Mouse (Mus musculus): ENCODE measurements around the gene Olfr725. TPM values are rescaled to one million over a fixed set of nuclear protein-coding genes. Genes with fewer than 3 reads are reported as not detected.

The Olfr725 gene
- polyA plus RNA-seq (2015; fragmentation: Nextera tagmentation; extraction: Ambion mirVana): not detected in 2 replicates

DNA sequence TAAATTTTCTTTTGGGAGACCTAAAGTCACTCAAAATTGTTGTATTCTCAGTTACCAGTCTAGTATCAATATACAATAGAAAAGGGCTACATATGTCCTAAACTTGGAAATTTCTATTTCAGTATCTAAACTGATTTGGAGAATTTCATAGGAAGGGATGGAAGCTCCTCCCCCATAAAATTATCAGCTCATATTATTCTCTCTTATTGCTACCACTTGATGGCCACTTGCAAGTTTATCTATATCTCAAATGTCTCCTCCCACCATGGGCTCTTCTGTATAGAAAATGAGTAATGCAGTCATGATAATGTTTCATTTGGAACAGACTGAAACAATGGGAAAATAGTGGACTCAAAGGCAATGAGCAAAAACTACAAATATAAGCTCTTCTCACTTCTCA lies at the start of gene Olfr725:
Olfr725 (minus strand) TSS at position 101 of the 400 bp plus-strand sequence.
- no peak for ATAC-seq (ENCODE audit: low FRiP score, low TSS enrichment)
- no peak within 1 kb of the TSS for H3K4me2 ChIP-seq (replicated peaks; ENCODE audit: low read depth, low read length)
- no peak within 1 kb of the TSS for H3K27ac ChIP-seq (ENCODE audit: low read length)
- no peaks in the 10 kb centered on the region for H3K9me3 ChIP-seq (ENCODE audit: low read length)
- H3K9ac ChIP-seq (replicated peaks; ENCODE audit: low read length): no peak within 1 kb of the TSS
- no peak within 1 kb of the TSS for H3K4me3 ChIP-seq (ENCODE audit: low read length)
- no peaks in the 10 kb centered on the region for H3K36me3 ChIP-seq (ENCODE audit: insufficient read depth, low read length)
- no peaks in the 10 kb centered on the region for H3K4me1 ChIP-seq (ENCODE audit: insufficient read depth, low read length)
- H3K27me3 ChIP-seq (ENCODE audit: insufficient read depth, low read length): no peaks in the 10 kb centered on the region

DNA sequence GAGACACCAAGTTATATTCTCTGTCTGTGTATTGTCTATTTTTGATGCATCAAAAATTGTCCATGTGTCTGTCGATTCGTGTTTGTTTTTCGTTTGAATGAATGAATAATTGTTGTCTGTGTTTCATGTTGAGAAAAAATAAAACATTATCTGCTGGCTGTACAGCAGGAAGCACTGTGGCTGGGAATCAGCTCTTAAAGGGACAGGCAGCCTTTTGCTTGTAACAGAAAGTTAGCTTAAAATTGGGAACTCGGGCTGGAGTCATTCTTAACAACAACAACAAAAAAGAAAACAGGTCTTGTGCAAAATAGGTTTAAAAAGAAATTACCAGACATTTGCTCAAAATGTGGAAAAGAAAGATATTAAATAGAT lies 22.5 kb upstream of the Olfr725 start:
- no peaks in the 10 kb centered on the region for H3K27me3 ChIP-seq (ENCODE audit: insufficient read depth, low read length)
- H3K4me1 ChIP-seq (ENCODE audit: insufficient read depth, low read length): no peaks in the 10 kb centered on the region
- H3K4me2 ChIP-seq (replicated peaks; ENCODE audit: low read depth, low read length): peak overlapping the region; percentile 86
- peak; percentile 36; the same call in 1 of the 2 replicates for ATAC-seq (ENCODE audit: low FRiP score, low TSS enrichment)
- H3K36me3 ChIP-seq (ENCODE audit: insufficient read depth, low read length): no peaks in the 10 kb centered on the region
- peak overlapping the region; percentile 79 for H3K4me3 ChIP-seq (ENCODE audit: low read length)
- under 1% methylated on average over 4 of the region's 4 CpGs for WGBS
- no peak overlapping the region for H3K9ac ChIP-seq (replicated peaks; ENCODE audit: low read length)
- H3K27ac ChIP-seq (ENCODE audit: low read length): no peak overlapping the region; the same call in 1 of the 2 replicates
- H3K9me3 ChIP-seq (ENCODE audit: low read length): no peaks in the 10 kb centered on the region

DNA sequence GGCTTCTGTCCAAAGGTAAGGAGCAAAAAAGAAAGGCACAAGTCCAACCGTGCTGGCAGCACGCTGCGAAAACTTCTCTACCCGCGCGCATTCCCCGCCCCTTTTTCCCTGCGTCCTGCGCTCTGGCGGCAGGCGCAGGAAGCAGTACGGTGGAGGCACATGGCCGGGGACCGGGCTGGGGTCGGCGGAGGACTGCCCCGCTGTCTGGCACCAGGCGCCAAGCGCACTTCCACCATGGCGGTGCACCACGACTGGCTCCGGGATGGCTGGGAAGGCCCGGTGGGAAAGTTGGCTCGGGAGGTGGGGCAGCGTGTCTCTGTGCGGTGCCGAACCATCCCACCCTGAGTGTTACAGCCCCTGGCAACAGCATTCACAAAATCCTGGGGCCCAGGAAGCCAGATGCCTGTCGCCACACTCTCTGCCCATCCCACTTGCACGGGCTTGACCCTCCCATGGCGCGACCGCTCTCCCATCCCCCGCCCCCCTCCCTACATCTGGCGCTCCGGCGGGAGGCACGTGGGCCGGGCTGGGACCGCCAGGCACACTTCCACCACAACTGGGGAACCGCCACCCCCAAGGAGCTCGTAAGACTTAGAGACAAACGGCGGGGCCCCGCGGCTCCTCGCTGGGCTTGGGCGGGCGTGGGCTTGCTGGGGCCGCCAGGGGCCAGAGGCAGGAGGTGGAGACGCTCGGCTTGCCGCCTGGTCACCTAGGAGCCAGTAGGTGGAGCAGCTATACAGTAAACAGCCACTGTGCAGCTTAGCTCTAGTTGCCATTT lies 22.0 kb upstream of the Olfr725 start:
- Histone ChIP-seq H3K4me3 (ENCODE audit: low read length) (peak overlapping the region; percentile 79), H3K9me3 (ENCODE audit: low read length) (no peaks in the 10 kb centered on the region), H3K36me3 (ENCODE audit: insufficient read depth, low read length) (no peaks in the 10 kb centered on the region), H3K9ac (replicated peaks; ENCODE audit: low read length) (peak overlapping the region; percentile 79), H3K4me2 (replicated peaks; ENCODE audit: low read depth, low read length) (peak overlapping the region; percentile 86), H3K27me3 (ENCODE audit: insufficient read depth, low read length) (no peaks in the 10 kb centered on the region), H3K4me1 (ENCODE audit: insufficient read depth, low read length) (no peaks in the 10 kb centered on the region), H3K27ac (ENCODE audit: low read length) (peak overlapping the region; percentile 84)
- ATAC-seq (ENCODE audit: low FRiP score, low TSS enrichment): peak; percentile 98
- WGBS: under 1% methylated on average over 52 of the region's 52 CpGs

DNA sequence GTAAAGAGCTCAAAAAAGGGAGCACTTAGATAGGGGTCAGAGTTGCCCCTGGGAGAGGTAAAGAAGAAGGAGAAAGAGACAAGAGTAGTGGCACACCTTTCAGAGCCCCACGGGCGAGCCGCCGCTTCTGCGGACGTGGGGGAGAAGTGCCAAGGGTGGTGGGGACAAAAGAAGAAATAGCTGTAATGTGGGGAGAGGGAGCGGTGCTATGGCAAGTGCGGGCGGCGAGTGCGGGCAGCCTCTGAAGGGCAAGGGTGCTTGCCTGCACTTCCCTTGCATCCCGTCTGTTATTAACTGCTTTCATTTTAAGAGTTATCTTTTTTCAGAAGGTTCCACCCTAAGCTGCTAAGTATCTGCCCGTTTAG lies 21.4 kb upstream of the Olfr725 start:
- H3K4me2 ChIP-seq (replicated peaks; ENCODE audit: low read depth, low read length): peak overlapping the region; percentile 86
- peak overlapping the region; percentile 79 for H3K4me3 ChIP-seq (ENCODE audit: low read length)
- no peaks in the 10 kb centered on the region for H3K4me1 ChIP-seq (ENCODE audit: insufficient read depth, low read length)
- peak overlapping the region; percentile 84 for H3K27ac ChIP-seq (ENCODE audit: low read length)
- peak overlapping the region; percentile 79 for H3K9ac ChIP-seq (replicated peaks; ENCODE audit: low read length)
- ATAC-seq (ENCODE audit: low FRiP score, low TSS enrichment): no peak; the same call in 1 of the 2 replicates
- WGBS: 0% methylated on average over 12 of the region's 13 CpGs
- no peaks in the 10 kb centered on the region for H3K36me3 ChIP-seq (ENCODE audit: insufficient read depth, low read length)
- no peaks in the 10 kb centered on the region for H3K9me3 ChIP-seq (ENCODE audit: low read length)
- no peaks in the 10 kb centered on the region for H3K27me3 ChIP-seq (ENCODE audit: insufficient read depth, low read length)

DNA sequence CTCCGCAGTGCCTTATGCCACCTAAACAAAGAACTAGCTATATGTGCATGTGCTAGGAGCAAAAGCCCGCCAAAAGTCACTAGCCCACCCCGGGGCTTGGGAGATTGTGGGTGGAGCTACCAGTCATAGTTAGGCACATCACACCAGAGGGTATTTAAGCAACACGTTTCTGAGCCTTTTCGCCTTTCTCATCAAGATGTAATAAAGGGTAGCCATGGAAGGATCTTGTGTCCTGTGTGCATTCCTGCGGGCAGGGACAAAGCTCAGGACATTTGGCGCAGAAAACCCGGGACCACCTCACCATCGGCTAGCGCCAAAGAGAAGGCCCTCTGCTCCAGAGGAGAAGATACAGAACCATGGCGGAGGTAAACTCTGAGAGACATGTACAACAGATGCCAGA lies 21.0 kb upstream of the Olfr725 start:
- Histone ChIP-seq H3K36me3 (ENCODE audit: insufficient read depth, low read length) (no peaks in the 10 kb centered on the region), H3K9ac (replicated peaks; ENCODE audit: low read length) (peak overlapping the region; percentile 79), H3K9me3 (ENCODE audit: low read length) (no peaks in the 10 kb centered on the region), H3K27me3 (ENCODE audit: insufficient read depth, low read length) (no peaks in the 10 kb centered on the region), H3K4me3 (ENCODE audit: low read length) (peak overlapping the region; percentile 79), H3K4me1 (ENCODE audit: insufficient read depth, low read length) (no peaks in the 10 kb centered on the region), H3K27ac (ENCODE audit: low read length) (no peak overlapping the region), H3K4me2 (replicated peaks; ENCODE audit: low read depth, low read length) (peak overlapping the region; percentile 86)
- WGBS: 14% methylated on average over 11 of the region's 11 CpGs
- peak; percentile 3; the same call in 1 of the 2 replicates for ATAC-seq (ENCODE audit: low FRiP score, low TSS enrichment)

DNA sequence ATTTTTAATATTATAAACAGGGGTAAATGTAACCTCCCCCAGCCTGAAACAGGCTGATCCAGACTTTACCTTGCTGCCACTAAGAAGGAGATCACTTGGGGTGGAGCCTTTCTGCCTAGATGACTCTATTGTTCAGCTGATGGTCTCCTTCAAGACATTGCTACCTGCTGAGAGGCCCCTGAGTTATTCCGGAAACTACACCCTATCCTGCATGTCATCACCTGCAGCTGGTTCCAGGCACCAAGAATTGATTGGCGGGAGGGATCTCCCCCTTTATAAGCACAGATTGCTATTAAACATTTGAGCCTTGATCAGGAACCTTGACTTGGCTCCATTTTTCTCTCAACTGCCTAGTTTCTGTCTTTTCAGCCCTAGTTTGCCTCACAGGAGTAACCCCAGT lies 8.1 kb downstream of the Olfr725 start:
- 83% methylated on average over 2 of the region's 2 CpGs for WGBS
- H3K27ac ChIP-seq (ENCODE audit: low read length): no peak overlapping the region
- no peaks in the 10 kb centered on the region for H3K4me1 ChIP-seq (ENCODE audit: insufficient read depth, low read length)
- no peak overlapping the region for H3K4me2 ChIP-seq (replicated peaks; ENCODE audit: low read depth, low read length)
- no peak overlapping the region for H3K4me3 ChIP-seq (ENCODE audit: low read length)
- H3K36me3 ChIP-seq (ENCODE audit: insufficient read depth, low read length): no peaks in the 10 kb centered on the region
- H3K27me3 ChIP-seq (ENCODE audit: insufficient read depth, low read length): no peaks in the 10 kb centered on the region
- no peak overlapping the region for H3K9ac ChIP-seq (replicated peaks; ENCODE audit: low read length)
- H3K9me3 ChIP-seq (ENCODE audit: low read length): peaks cover 6% of the 10 kb centered on the region; the same call in 1 of the 2 replicates
- no peak for ATAC-seq (ENCODE audit: low FRiP score, low TSS enrichment)

DNA sequence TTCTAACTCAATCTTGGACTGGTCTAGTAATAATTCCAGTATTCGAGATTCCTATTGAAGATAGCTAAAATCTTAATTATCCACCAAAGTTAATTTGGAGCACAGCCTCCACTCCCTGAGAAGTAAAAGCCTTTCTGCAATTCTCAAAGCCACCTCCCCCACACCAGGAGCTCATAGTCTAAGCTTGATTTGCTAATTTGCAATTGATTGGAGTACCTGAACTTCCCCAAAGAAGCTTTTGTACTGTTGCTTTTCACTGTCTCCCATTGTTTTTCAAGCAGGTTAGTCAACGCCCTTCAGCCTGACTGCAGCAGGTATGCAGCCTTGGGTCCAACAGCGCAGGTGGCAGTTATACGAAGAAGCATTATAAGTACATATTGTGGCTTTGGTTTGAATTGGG lies 8.8 kb downstream of the Olfr725 start:
- H3K9ac ChIP-seq (replicated peaks; ENCODE audit: low read length): no peak overlapping the region
- no peak for ATAC-seq (ENCODE audit: low FRiP score, low TSS enrichment)
- 83% methylated on average over 4 of the region's 4 CpGs for WGBS

DNA sequence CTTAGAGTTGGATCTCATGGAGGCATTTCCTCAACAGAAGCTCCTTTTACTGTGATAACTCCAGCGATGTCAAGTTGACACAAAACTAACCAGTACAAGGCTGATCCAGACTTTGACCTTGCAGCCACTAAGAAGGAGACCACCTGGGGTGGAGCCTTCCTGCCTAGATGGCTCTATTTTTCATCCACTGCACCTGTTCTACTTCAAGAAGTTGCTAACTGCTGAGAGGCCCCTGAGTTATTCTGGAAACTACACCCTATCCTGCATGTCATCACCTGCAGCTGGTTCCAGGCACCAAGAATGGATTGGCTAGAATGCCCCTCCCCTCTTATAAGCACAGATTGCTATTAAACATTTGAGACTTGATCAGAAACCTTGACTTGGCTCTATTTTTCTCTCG lies 13.8 kb downstream of the Olfr725 start:
- Histone ChIP-seq H3K4me3 (ENCODE audit: low read length) (no peak overlapping the region), H3K4me1 (ENCODE audit: insufficient read depth, low read length) (no peaks in the 10 kb centered on the region), H3K27ac (ENCODE audit: low read length) (no peak overlapping the region), H3K36me3 (ENCODE audit: insufficient read depth, low read length) (no peaks in the 10 kb centered on the region), H3K4me2 (replicated peaks; ENCODE audit: low read depth, low read length) (no peak overlapping the region), H3K9ac (replicated peaks; ENCODE audit: low read length) (no peak overlapping the region), H3K9me3 (ENCODE audit: low read length) (peaks cover 6% of the 10 kb centered on the region; the same call in 1 of the 2 replicates), H3K27me3 (ENCODE audit: insufficient read depth, low read length) (no peaks in the 10 kb centered on the region)
- no peak for ATAC-seq (ENCODE audit: low FRiP score, low TSS enrichment)
- WGBS: 78% methylated on average over 2 of the region's 2 CpGs

More for the DNA sequence above, 8.8 kb downstream of the Olfr725 start:
- peaks cover 6% of the 10 kb centered on the region; the same call in 1 of the 2 replicates for H3K9me3 ChIP-seq (ENCODE audit: low read length)
- no peaks in the 10 kb centered on the region for H3K36me3 ChIP-seq (ENCODE audit: insufficient read depth, low read length)
- no peak overlapping the region for H3K4me3 ChIP-seq (ENCODE audit: low read length)
- H3K4me1 ChIP-seq (ENCODE audit: insufficient read depth, low read length): no peaks in the 10 kb centered on the region
- no peak overlapping the region for H3K27ac ChIP-seq (ENCODE audit: low read length)
- no peak overlapping the region for H3K4me2 ChIP-seq (replicated peaks; ENCODE audit: low read depth, low read length)
- H3K27me3 ChIP-seq (ENCODE audit: insufficient read depth, low read length): no peaks in the 10 kb centered on the region
